ENCODE assay signal across 11 mouse cellular contexts in genomic region chr19:45329748-45330298, GRCm38 (mm10). TPM values are rescaled to one million over a fixed set of nuclear protein-coding genes. Genes with fewer than 3 reads are reported as not detected.
DNase-seq lines count a peak whose midpoint lies in the region; ATAC-seq lines count a peak whose summit lies in the region.
"Had no signal": no experiment of that assay in that cellular context is flagged by ENCODE, and none has a peak within 500 bp of the region (broad histone marks: within the 10 kb centered on the region; RNA-seq: fewer than 3 reads in every experiment).

No protein-coding gene starts in this region.

- 18% methylated on average over 24 of the region's 24 CpGs for WGBS in liver, embryonic 11.5 days
- 6% methylated on average over 24 of the region's 24 CpGs for WGBS in forebrain, embryonic 10.5 days
- 10% methylated on average over 24 of the region's 24 CpGs for WGBS in limb, embryonic 11.5 days
- 19% methylated on average over 24 of the region's 24 CpGs for WGBS in stomach, embryonic 15.5 days

- H3K4me3 ChIP-seq in liver, embryonic 11.5 days (ENCODE audit: low read depth, low read length), result no peak overlapping the region
- H3K4me3 ChIP-seq in forebrain, embryonic 10.5 days, result peak overlapping the region; percentile 36
- H3K4me3 ChIP-seq in limb, embryonic 11.5 days (ENCODE audit: low read depth, low read length), result no peak overlapping the region
- no peak overlapping the region for H3K4me3 ChIP-seq in stomach, embryonic 15.5 days (replicated peaks)

- no peaks in the 10 kb centered on the region for H3K36me3 ChIP-seq in liver, embryonic 11.5 days (ENCODE audit: control insufficient read depth, insufficient read depth, low read length)
- H3K36me3 ChIP-seq in forebrain, embryonic 10.5 days (replicated peaks), result no peaks in the 10 kb centered on the region
- no peaks in the 10 kb centered on the region for H3K36me3 ChIP-seq in limb, embryonic 11.5 days (ENCODE audit: control insufficient read depth, insufficient read depth, low read length)
- no peaks in the 10 kb centered on the region for H3K36me3 ChIP-seq in stomach, embryonic 15.5 days

- peaks cover 23% of the 10 kb centered on the region for H3K27me3 ChIP-seq in liver, embryonic 11.5 days (replicated peaks; ENCODE audit: control insufficient read depth, insufficient read depth, low read length)
- H3K27me3 ChIP-seq in forebrain, embryonic 10.5 days (ENCODE audit: poor library complexity, severe bottlenecking), result peaks cover 49% of the 10 kb centered on the region
- H3K27me3 ChIP-seq in limb, embryonic 11.5 days (ENCODE audit: control insufficient read depth, insufficient read depth, low read length), result peaks cover 14% of the 10 kb centered on the region
- H3K27me3 ChIP-seq in stomach, embryonic 15.5 days (replicated peaks), result 0 out of 2 replicates have a peak, but pooled peaks cover 13% of the 10 kb centered on the region

- H3K4me2 ChIP-seq in liver, embryonic 11.5 days, result peak overlapping the region; percentile 22
- H3K4me2 ChIP-seq in limb, embryonic 11.5 days (ENCODE audit: low read depth, severe bottlenecking), result peak overlapping the region; percentile 26
- H3K4me2 ChIP-seq in stomach, embryonic 15.5 days, result peak overlapping the region; percentile 19; the same call in 1 of the 2 replicates

- no peak overlapping the region for H3K27ac ChIP-seq in liver, embryonic 11.5 days (ENCODE audit: low read depth, low read length)
- no peak overlapping the region for H3K27ac ChIP-seq in forebrain, embryonic 10.5 days
- no peak overlapping the region for H3K27ac ChIP-seq in limb, embryonic 11.5 days (replicated peaks; ENCODE audit: low read depth, low read length)
- no peak overlapping the region for H3K27ac ChIP-seq in stomach, embryonic 15.5 days

- H3K9ac ChIP-seq in liver, embryonic 11.5 days (ENCODE audit: low read depth, low read length), result no peak overlapping the region
- no peak overlapping the region for H3K9ac ChIP-seq in limb, embryonic 11.5 days (ENCODE audit: low read length)
- no peak overlapping the region for H3K9ac ChIP-seq in stomach, embryonic 15.5 days

- no peak for DNase-seq in liver, embryonic 11.5 days (ENCODE audit: low spot score)
- DNase-seq in liver, result no peak
- no peak for DNase-seq in forebrain, embryonic 10.5 days (ENCODE audit: extremely low spot score, low spot score)
- DNase-seq in limb, embryonic 11.5 days (ENCODE audit: low spot score), result no peak
- no peak for DNase-seq in cerebellum, adult 18-20 months
- DNase-seq in lung, adult 18-20 months, result no peak
- DNase-seq: adrenal gland, postnatal 36 days; layer of hippocampus, postnatal 36 days; right cerebral cortex, adult 18-20 months had no signal

- H3K4me1 ChIP-seq in liver, embryonic 11.5 days (replicated peaks; ENCODE audit: control insufficient read depth, insufficient read depth, low read length), result no peaks in the 10 kb centered on the region
- peaks cover 29% of the 10 kb centered on the region for H3K4me1 ChIP-seq in forebrain, embryonic 10.5 days
- peaks cover 4% of the 10 kb centered on the region; the same call in 1 of the 2 replicates for H3K4me1 ChIP-seq in limb, embryonic 11.5 days (ENCODE audit: control insufficient read depth, insufficient read depth, low read length)
- no peaks in the 10 kb centered on the region for H3K4me1 ChIP-seq in stomach, embryonic 15.5 days

- no peaks in the 10 kb centered on the region for H3K9me3 ChIP-seq in liver, embryonic 11.5 days (ENCODE audit: control insufficient read depth, low read length)
- H3K9me3 ChIP-seq in forebrain, embryonic 10.5 days, result no peaks in the 10 kb centered on the region
- H3K9me3 ChIP-seq in limb, embryonic 11.5 days (ENCODE audit: control insufficient read depth, low read length), result no peaks in the 10 kb centered on the region
- no peaks in the 10 kb centered on the region for H3K9me3 ChIP-seq in stomach, embryonic 15.5 days

- ATAC-seq in liver, embryonic 11.5 days (replicated peaks; ENCODE audit: low FRiP score), result no peak
- no peak for ATAC-seq in limb, embryonic 11.5 days (ENCODE audit: insufficient number of reproducible peaks, low FRiP score, low TSS enrichment, low read depth)
- no peak for ATAC-seq in stomach, embryonic 15.5 days (ENCODE audit: insufficient read depth, low FRiP score, low read depth)
- no peak for ATAC-seq in CD4-positive, CD25-positive, alpha-beta regulatory T cell, adult 4 months

RNA-seq across cellular contexts. Expression of gene Btrc, which starts 33.7 kb away (rescaled TPM):
- 49.0 and 55.4 TPM in 2 replicates for polyA plus RNA-seq in liver, embryonic 11.5 days (2014; fragmentation: Nextera tagmentation; extraction: Ambion mirVana)
- 47.4 and 50.3 TPM in 2 replicates for polyA plus RNA-seq in forebrain, embryonic 10.5 days (2016; fragmentation: Nextera tagmentation; extraction: Ambion mirVana)
- 52.4 and 56.1 TPM in 2 replicates for polyA plus RNA-seq in limb, embryonic 11.5 days (2014; fragmentation: Nextera tagmentation; extraction: Ambion mirVana)
- polyA plus RNA-seq in stomach, embryonic 15.5 days (2015; fragmentation: Nextera tagmentation; extraction: Ambion mirVana), result 37.4 and 39.4 TPM in 2 replicates
- polyA plus RNA-seq in CD4-positive, CD25-positive, alpha-beta regulatory T cell, adult 4 months (2017; shearing (Covaris generic)), result 10 to 100 TPM; 34.2 to 38.6 TPM
